Mouse (Mus musculus) MEL (cell line): ENCODE data around the gene Apobec3. TPM values are rescaled to one million over a fixed set of nuclear protein-coding genes. Genes with fewer than 3 reads are reported as not detected.

Experiments used
- DNase-seq: peaks from one replicate; pipeline ENCODE4 v3.0.0; 2011; ENCODE audit warnings: low read depth, low spot score
- H3K27ac ChIP-seq: 2 replicates; pipeline ENCODE4 v1.5.1; 2012; ENCODE audit warnings: low read depth, mild to moderate bottlenecking, control low read depth, low read length, moderate library complexity; ENCODE audit not compliant: control insufficient read depth
- H3K27me3 ChIP-seq, 2 experiments: fragments of 150-350 bp in 1 of 2; sonication (generic) in 1 of 2; 2 replicates each; pipeline ENCODE4 v1.6.1; 2012; ENCODE audit warnings: low read length in 2 of 2, mild to moderate bottlenecking in 2 of 2, improper control_type of control experiment in 1 of 2, moderate library complexity in 1 of 2; ENCODE audit not compliant: insufficient read depth in 2 of 2, control insufficient read depth in 1 of 2
- H3K36me3 ChIP-seq, 2 experiments: 2 replicates each; pipeline ENCODE4 v1.6.1; 2012 to 2014; ENCODE audit warnings: low read length in 2 of 2, improper control_type of control experiment in 1 of 2, inconsistent platforms in 1 of 2, mild to moderate bottlenecking in 1 of 2; ENCODE audit not compliant: insufficient read depth in 2 of 2, control insufficient read depth in 1 of 2
- H3K4me1 ChIP-seq, 2 experiments: fragments of 150-350 bp in 1 of 2; sonication (generic) in 1 of 2; 2 replicates each; pipeline ENCODE4 v1.6.1; 2012; ENCODE audit warnings: low read length in 2 of 2, improper control_type of control experiment in 1 of 2, mild to moderate bottlenecking in 1 of 2; ENCODE audit not compliant: insufficient read depth in 2 of 2, control insufficient read depth in 1 of 2
- H3K4me3 ChIP-seq, 2 experiments: fragments of 150-350 bp in 1 of 2; sonication (generic) in 1 of 2; 2 replicates each; pipeline ENCODE4 v1.5.1; 2012; ENCODE audit warnings: low read depth in 2 of 2, low read length in 2 of 2, mild to moderate bottlenecking in 2 of 2, moderate library complexity in 2 of 2, control low read depth in 1 of 2, improper control_type of control experiment in 1 of 2; ENCODE audit not compliant: control insufficient read depth in 1 of 2, insufficient read depth in 1 of 2
- H3K79me2 ChIP-seq: 2 replicates; pipeline ENCODE4 v1.6.1; 2012; ENCODE audit warnings: mild to moderate bottlenecking, low read length, moderate library complexity; ENCODE audit not compliant: control insufficient read depth, poor library complexity, insufficient read depth
- H3K9ac ChIP-seq: 2 replicates; pipeline ENCODE4 v1.6.1; 2012; ENCODE audit warnings: low read depth, mild to moderate bottlenecking, control low read depth, low read length, moderate library complexity; ENCODE audit not compliant: control insufficient read depth, poor library complexity, severe bottlenecking
- H3K9me3 ChIP-seq: fragments of 150-350 bp; sonication (generic); replicated peaks from 2 replicates; pipeline ENCODE4 v1.6.1; 2012; ENCODE audit warnings: mild to moderate bottlenecking, low read length, improper control_type of control experiment, moderate library complexity; ENCODE audit not compliant: insufficient read depth
- BHLHE40 ChIP-seq: IDR thresholded peaks from 2 replicates; pipeline ENCODE4 v1.6.1; 2012; ENCODE audit warnings: low read depth, mild to moderate bottlenecking, inconsistent platforms, low read length, improper control_type of control experiment, borderline replicate concordance
- CTCF ChIP-seq, 3 experiments: IDR thresholded peaks in 2 of 3; conservative IDR thresholded peaks in 1 of 3; 2 replicates each; pipeline ENCODE4 v1.5.1; 2011 to 2012; ENCODE audit warnings: low read length in 3 of 3, low read depth in 2 of 3, mild to moderate bottlenecking in 2 of 3, improper control_type of control experiment in 1 of 3, inconsistent platforms in 1 of 3, mixed read lengths in 1 of 3, moderate library complexity in 1 of 3; ENCODE audit not compliant: control insufficient read depth in 1 of 3, insufficient read depth in 1 of 3, poor library complexity in 1 of 3, severe bottlenecking in 1 of 3
- EP300 ChIP-seq, 2 experiments: IDR thresholded peaks; 2 replicates each; pipeline ENCODE4 v1.6.1; 2011; ENCODE audit warnings: improper control_type of control experiment in 2 of 2, low read length in 2 of 2, low read depth in 1 of 2, mild to moderate bottlenecking in 1 of 2
- GABPA ChIP-seq: IDR thresholded peaks from 2 replicates; pipeline ENCODE4 v1.6.1; 2012; ENCODE audit warnings: low read depth, mild to moderate bottlenecking, inconsistent platforms, low read length, improper control_type of control experiment, moderate library complexity
- MYC ChIP-seq: IDR thresholded peaks from 2 replicates; pipeline ENCODE4 v1.6.1; 2011; ENCODE audit warnings: low read depth, mild to moderate bottlenecking, low read length, improper control_type of control experiment, moderate library complexity
- POLR2AphosphoS2 ChIP-seq: IDR thresholded peaks from 2 replicates; pipeline ENCODE4 v1.6.1; 2011; ENCODE audit warnings: low read length, improper control_type of control experiment
- RAD21 ChIP-seq: IDR thresholded peaks from 2 replicates; pipeline ENCODE4 v1.6.1; 2011; ENCODE audit warnings: mild to moderate bottlenecking, low read depth, low read length, improper control_type of control experiment
- TBP ChIP-seq: IDR thresholded peaks from 2 replicates; pipeline ENCODE4 v1.8.0; 2011; ENCODE audit warnings: low read depth, low read length, improper control_type of control experiment
- TCF12 ChIP-seq: IDR thresholded peaks from 2 replicates; pipeline ENCODE4 v1.6.1; 2014; ENCODE audit warnings: low read depth, mild to moderate bottlenecking, inconsistent platforms, low read length, improper control_type of control experiment, moderate library complexity
- USF1 ChIP-seq: IDR thresholded peaks from 2 replicates; pipeline ENCODE4 v1.6.1; 2014; ENCODE audit warnings: low read depth, mild to moderate bottlenecking, inconsistent platforms, low read length, improper control_type of control experiment, moderate library complexity
- ZMIZ1 ChIP-seq: IDR thresholded peaks from 2 replicates; pipeline ENCODE4 v1.6.1; 2012; ENCODE audit warnings: low read depth, mild to moderate bottlenecking, inconsistent platforms, low read length, improper control_type of control experiment, moderate library complexity
- polyA plus RNA-seq, 2 experiments: library from polyadenylated mRNA; stranded (reverse) in 1 of 2; unstranded in 1 of 2; fragments of >175 nt in 1 of 2; fragments of >200 nt in 1 of 2; gene quantifications; 2 replicates each; pipeline versions ENCODE4 v1.2.1 to v1.2.4; 2012; ENCODE audit warnings: low replicate concordance in 2 of 2, low read depth in 1 of 2; ENCODE audit not compliant: insufficient read length in 2 of 2, insufficient read depth in 1 of 2, missing spikeins in 1 of 2
- total RNA-seq: library from RNA; depleted of rRNA; stranded (reverse); fragments of 300-350 nt; gene quantifications from 2 replicates; pipeline ENCODE4 v1.2.3, GENCODE M21; 2012

The Apobec3 gene
- total and polyA plus RNA-seq, 3 experiments: 22.2 to 38.6 TPM; not detected in 1

- Histone ChIP-seq H3K79me2 (no peaks in the 10 kb centered on the region), H3K9ac (no peak overlapping the region), H3K4me3 (no peak overlapping the region), H3K9me3 (no peaks in the 10 kb centered on the region), H3K27ac (no peak overlapping the region), H3K4me1 (no peaks in the 10 kb centered on the region), H3K36me3 (no peaks in the 10 kb centered on the region; a peak in 1 of 4 replicates), H3K27me3 (no peaks in the 10 kb centered on the region)
- no peak for DNase-seq
- TF ChIP-seq USF1: no peak
- peak; percentile 19 for TF ChIP-seq RAD21
- no peak for TF ChIP-seq EP300 (IDR thresholded peaks at IDR 0.05; ENCODE audit: low read depth in 1 of 2, low read length in 2 of 2)
- TF ChIP-seq ZMIZ1: 0 out of 2 replicates have a peak, but pooled peaks have one; percentile 14
- TF ChIP-seq BHLHE40: no peak
- peak in 1 of 3 experiments; percentile 12; a peak in 1 of 6 replicates for TF ChIP-seq CTCF (IDR thresholded peaks at IDR 0.05 in 2 of 3, conservative IDR thresholded peaks at IDR 0.05 in 1 of 3; ENCODE audit: control insufficient read depth in 1 of 3, insufficient read depth in 1 of 3, low read depth in 2 of 3, low read length in 3 of 3, poor library complexity in 1 of 3, severe bottlenecking in 1 of 3)
Measured at GRCm38 (mm10) chr15:79914357-79914756, 22.9 kb downstream of the Apobec3 start.

- peak; percentile 60; the same call in 1 of the 2 replicates for TF ChIP-seq POLR2AphosphoS2
- no peak for TF ChIP-seq MYC
- no peak for TF ChIP-seq TCF12
- TF ChIP-seq GABPA: no peak
- no peaks in the 10 kb centered on the region; a peak in 1 of 4 replicates for H3K36me3 ChIP-seq
- no peak overlapping the region for H3K27ac ChIP-seq
- no peak overlapping the region for H3K4me3 ChIP-seq
- H3K4me1 ChIP-seq: no peaks in the 10 kb centered on the region
- H3K9me3 ChIP-seq: no peaks in the 10 kb centered on the region
- DNase-seq: no peak
- no peaks in the 10 kb centered on the region for H3K27me3 ChIP-seq
- H3K9ac ChIP-seq: no peak overlapping the region
- H3K79me2 ChIP-seq: no peaks in the 10 kb centered on the region
Measured at GRCm38 (mm10) chr15:79916150-79916549, 24.7 kb downstream of the Apobec3 start.

- H3K36me3 ChIP-seq: no peaks in the 10 kb centered on the region; a peak in 1 of 4 replicates
Measured at GRCm38 (mm10) chr15:79917111-79917720, 25.8 kb downstream of the Apobec3 start.

More at GRCm38 (mm10) chr15:79917111-79917720, 25.8 kb downstream of the Apobec3 start:
- Histone ChIP-seq H3K27ac (no peak overlapping the region), H3K9me3 (no peaks in the 10 kb centered on the region), H3K27me3 (no peaks in the 10 kb centered on the region), H3K79me2 (no peaks in the 10 kb centered on the region), H3K9ac (no peak overlapping the region), H3K4me3 (no peak overlapping the region), H3K4me1 (no peaks in the 10 kb centered on the region)
- TF ChIP-seq TBP (no peak), USF1 (0 out of 2 replicates have a peak, but pooled peaks have one; percentile 24)
- no peak for DNase-seq
